Mouse (Mus musculus) forebrain, embryonic 14.5 days (tissue): ENCODE data around the gene Gm45062. TPM values are rescaled to one million over a fixed set of nuclear protein-coding genes. Genes with fewer than 3 reads are reported as not detected.

Experiments used
- ATAC-seq: fragments of 200-750 bp; cut with Nextera tagmentation; 2 replicates; pipeline ENCODE4 v1.8.0; 2017; ENCODE audit warnings: mild to moderate bottlenecking, moderate library complexity
- DNase-seq: peaks from one replicate; pipeline ENCODE4 v3.0.0-alpha.2; 2015; ENCODE audit warnings: low spot score
- H3K27ac ChIP-seq: fragments of 300-500 bp; sonication (generic); 2 replicates; pipeline ENCODE4 v1.5.1; 2014; ENCODE audit warnings: low read depth, mild to moderate bottlenecking, control low read depth, low read length, moderate library complexity
- H3K27me3 ChIP-seq: fragments of 300-500 bp; sonication (generic); replicated peaks from 2 replicates; pipeline ENCODE4 v1.6.1; 2014; ENCODE audit warnings: low read length, control low read depth, mixed read lengths; ENCODE audit not compliant: control insufficient read depth, insufficient read depth
- H3K36me3 ChIP-seq: fragments of 300-500 bp; sonication (generic); 2 replicates; pipeline ENCODE4 v1.6.1; 2014; ENCODE audit warnings: low read length, control low read depth; ENCODE audit not compliant: control insufficient read depth, insufficient read depth
- H3K4me1 ChIP-seq: fragments of 300-500 bp; sonication (generic); 2 replicates; pipeline ENCODE4 v1.6.1; 2014; ENCODE audit warnings: antibody characterized with exemption, low read length, control low read depth; ENCODE audit not compliant: control insufficient read depth, insufficient read depth
- H3K4me2 ChIP-seq: fragments of 300-500 bp; sonication (generic); 2 replicates; pipeline ENCODE4 v1.6.1; 2014; ENCODE audit warnings: mild to moderate bottlenecking, control low read depth, low read length
- H3K4me3 ChIP-seq: fragments of 300-500 bp; sonication (generic); 2 replicates; pipeline ENCODE4 v1.5.1; 2014; ENCODE audit warnings: low read depth, low read length, control low read depth
- H3K9ac ChIP-seq: fragments of 300-500 bp; sonication (generic); 2 replicates; pipeline ENCODE4 v1.6.1; 2014; ENCODE audit warnings: mild to moderate bottlenecking, low read length, control low read depth, moderate library complexity
- H3K9me3 ChIP-seq: fragments of 300-500 bp; sonication (generic); replicated peaks from 2 replicates; pipeline ENCODE4 v1.6.1; 2016; ENCODE audit warnings: low read length, control low read depth, mixed read lengths; ENCODE audit not compliant: control insufficient read depth
- WGBS: fragments of 180-500 bp; shearing (Covaris S2); extraction: QIAGEN DNeasy Blood & Tissue Kit; methylation state at CpG from one replicate; pipeline ENCODE4 v1.1.7; 2014; 5-methylcytosine and 5-hydroxymethylcytosine counted together
- polyA plus RNA-seq: library from polyadenylated mRNA; unstranded; fragments of >200 nt; fragmentation: Nextera tagmentation; extraction: Ambion mirVana; gene quantifications from 2 replicates; pipeline ENCODE4 v1.2.1, GENCODE M21; 2014

Gm45062 gene
- polyA plus RNA-seq, 1 experiment from 2014 or later = 14.3 TPM

GRCm38 (mm10) chr6:8640863-8641262 is 381.6 kb downstream of the Gm45062 start:
- Histone ChIP-seq H3K9ac (no peak overlapping the region), H3K9me3 (no peaks in the 10 kb centered on the region), H3K36me3 (no peaks in the 10 kb centered on the region), H3K27me3 (no peaks in the 10 kb centered on the region), H3K27ac (no peak overlapping the region), H3K4me2 (no peak overlapping the region), H3K4me1 (no peaks in the 10 kb centered on the region; the same call in 1 of the 2 replicates), H3K4me3 (no peak overlapping the region)
- 91% methylated on average over 5 of the region's 5 CpGs for WGBS
- ATAC-seq = no peak
- DNase-seq = no peak

- WGBS = 85% methylated on average over 10 of the region's 10 CpGs
Measured at GRCm38 (mm10) chr6:8644703-8645102, 385.5 kb downstream of the Gm45062 start.

GRCm38 (mm10) chr6:8645708-8646107 is 386.5 kb downstream of the Gm45062 start:
- H3K36me3 ChIP-seq = no peaks in the 10 kb centered on the region
- H3K4me3 ChIP-seq = no peak overlapping the region
- ATAC-seq (peak; percentile 59; the same call in 1 of the 2 replicates), DNase-seq (no peak)
- H3K27me3 ChIP-seq = no peaks in the 10 kb centered on the region
- WGBS = 41% methylated on average over 2 of the region's 2 CpGs
- H3K9me3 ChIP-seq = no peaks in the 10 kb centered on the region
- no peak overlapping the region for H3K9ac ChIP-seq
- H3K4me1 ChIP-seq = no peaks in the 10 kb centered on the region; the same call in 1 of the 2 replicates
- H3K27ac ChIP-seq = no peak overlapping the region
- no peak overlapping the region for H3K4me2 ChIP-seq

More at GRCm38 (mm10) chr6:8644703-8645102, 385.5 kb downstream of the Gm45062 start:
- ATAC-seq (no peak), DNase-seq (no peak)
- Histone ChIP-seq H3K9me3 (no peaks in the 10 kb centered on the region), H3K36me3 (no peaks in the 10 kb centered on the region), H3K27ac (no peak overlapping the region), H3K4me3 (no peak overlapping the region), H3K27me3 (no peaks in the 10 kb centered on the region), H3K4me1 (no peaks in the 10 kb centered on the region; the same call in 1 of the 2 replicates), H3K9ac (no peak overlapping the region), H3K4me2 (no peak overlapping the region)

Other genes starting within 250 kb of the Gm45062 start
- 0.15 and 0.42 TPM in 2 replicates for gene Col28a1, start 66.8 kb upstream of the Gm45062 start, polyA plus RNA-seq
- gene Mios, start 50.2 kb upstream of the Gm45062 start, polyA plus RNA-seq = 23.3 and 26.3 TPM in 2 replicates
- 118 and 131 TPM in 2 replicates for gene Rpa3, start 277 bp upstream of the Gm45062 start, polyA plus RNA-seq
- gene Umad1, start 162 bp upstream of the Gm45062 start, polyA plus RNA-seq = 40.6 and 43.6 TPM in 2 replicates